Mouse (Mus musculus) neural tube, embryonic 11.5 days (tissue): ENCODE results near the gene Tfe3. TPM values are rescaled to one million over a fixed set of nuclear protein-coding genes. Genes with fewer than 3 reads are reported as not detected.

Source experiments
- ATAC-seq: fragments of 200-750 bp; cut with Nextera tagmentation; 2 replicates; pipeline ENCODE4 v1.8.0; 2017; ENCODE audit warnings: moderate number of reproducible peaks, mild to moderate bottlenecking, moderate TSS enrichment, moderate library complexity; ENCODE audit not compliant: insufficient read depth, low FRiP score, low TSS enrichment
- DNase-seq: peaks from one replicate; pipeline ENCODE4 v3.0.0-alpha.2; 2015; ENCODE audit warnings: low spot score
- H3K27ac ChIP-seq: fragments of 300-500 bp; sonication (generic); 2 replicates; pipeline ENCODE4 v1.5.1; 2014; ENCODE audit warnings: low read depth, mild to moderate bottlenecking, low read length
- H3K27me3 ChIP-seq: fragments of 300-500 bp; sonication (generic); 2 replicates; pipeline ENCODE4 v1.6.1; 2014; ENCODE audit warnings: mild to moderate bottlenecking, low read length, mixed read lengths; ENCODE audit not compliant: control insufficient read depth, insufficient read depth
- H3K36me3 ChIP-seq: fragments of 300-500 bp; sonication (generic); 2 replicates; pipeline ENCODE4 v1.6.1; 2014; ENCODE audit warnings: mild to moderate bottlenecking, low read length, moderate library complexity, mixed read lengths; ENCODE audit not compliant: control insufficient read depth, insufficient read depth
- H3K4me1 ChIP-seq: fragments of 300-500 bp; sonication (generic); 2 replicates; pipeline ENCODE4 v1.6.1; 2014; ENCODE audit warnings: low read length, mixed read lengths; ENCODE audit not compliant: control insufficient read depth, insufficient read depth
- H3K4me2 ChIP-seq: fragments of 300-500 bp; sonication (generic); 2 replicates; pipeline ENCODE4 v1.6.1; 2014; ENCODE audit warnings: low read depth, mild to moderate bottlenecking, moderate library complexity
- H3K4me3 ChIP-seq: fragments of 300-500 bp; sonication (generic); 2 replicates; pipeline ENCODE4 v1.5.1; 2014; ENCODE audit warnings: low read depth, low read length
- H3K9ac ChIP-seq: fragments of 300-500 bp; sonication (generic); 2 replicates; pipeline ENCODE4 v1.6.1; 2014; ENCODE audit warnings: mild to moderate bottlenecking, low read length
- H3K9me3 ChIP-seq: fragments of 300-500 bp; sonication (generic); 2 replicates; pipeline ENCODE4 v1.6.1; 2016; ENCODE audit warnings: low read length; ENCODE audit not compliant: control insufficient read depth
- WGBS: fragments of 180-500 bp; shearing (Covaris S2); extraction: QIAGEN DNeasy Blood & Tissue Kit; methylation state at CpG from one replicate; pipeline ENCODE4 v1.1.7; 2014; 5-methylcytosine and 5-hydroxymethylcytosine counted together
- polyA plus RNA-seq: library from polyadenylated mRNA; unstranded; fragments of >200 nt; fragmentation: Nextera tagmentation; extraction: Ambion mirVana; gene quantifications from 2 replicates; pipeline ENCODE4 v1.2.1, GENCODE M21; 2014

Tfe3 gene
- polyA plus RNA-seq, 1 experiment from 2014 or later = 25.9 TPM

DNA sequence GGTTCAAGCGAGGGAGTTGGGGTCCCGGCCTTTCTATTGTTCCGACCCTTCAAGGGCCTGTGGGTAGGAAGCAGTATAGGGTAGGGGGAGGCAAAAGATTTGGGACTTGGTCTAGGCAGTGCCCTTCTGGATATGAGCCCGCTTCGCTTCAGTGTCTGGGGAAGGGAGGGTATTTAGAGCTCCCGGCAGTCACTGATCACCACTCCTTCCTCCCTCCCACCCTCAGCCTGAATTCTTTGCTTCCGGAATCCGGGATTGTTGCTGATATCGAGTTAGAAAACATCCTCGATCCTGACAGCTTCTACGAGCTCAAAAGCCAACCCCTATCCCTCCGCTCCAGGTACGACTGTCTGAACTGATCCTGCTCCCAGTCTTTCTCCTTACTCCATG is 2.9 kb downstream of the Tfe3 start:
- Histone ChIP-seq H3K27me3 (no peaks in the 10 kb centered on the region), H3K4me2 (peak overlapping the region; percentile 65), H3K9me3 (no peaks in the 10 kb centered on the region), H3K4me3 (peak overlapping the region; percentile 63; the same call in 1 of the 2 replicates), H3K4me1 (no peaks in the 10 kb centered on the region; the same call in 1 of the 2 replicates), H3K9ac (no peak overlapping the region), H3K27ac (no peak overlapping the region), H3K36me3 (0 out of 2 replicates have a peak, but pooled peaks cover 3% of the 10 kb centered on the region)
- no peak for ATAC-seq
- DNase-seq = no peak
- 24% methylated on average over 11 of the region's 13 CpGs for WGBS

DNA sequence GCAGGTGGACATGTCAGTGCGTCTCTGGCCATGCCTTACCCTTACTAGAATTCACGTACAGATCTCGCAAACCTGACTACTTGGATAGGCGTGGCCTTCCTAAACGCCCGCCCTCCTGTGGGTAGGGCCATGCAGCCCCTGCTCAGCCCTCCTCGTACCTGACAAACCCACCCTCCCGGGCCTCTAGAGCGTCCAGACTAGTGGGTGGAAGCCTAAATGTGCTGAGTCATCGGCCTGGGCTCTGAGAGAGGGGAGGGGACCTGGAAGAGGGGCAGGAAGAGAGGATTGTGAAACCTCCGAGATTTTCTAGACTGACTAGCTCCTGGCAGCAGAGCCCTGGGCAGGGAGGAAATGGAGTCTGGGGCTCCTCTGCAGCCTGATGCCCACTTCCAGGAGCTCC is 3.4 kb downstream of the Tfe3 start:
- DNase-seq = peak; percentile 23
- H3K4me1 ChIP-seq = no peaks in the 10 kb centered on the region; the same call in 1 of the 2 replicates
- H3K36me3 ChIP-seq = 0 out of 2 replicates have a peak, but pooled peaks cover 3% of the 10 kb centered on the region
- no peak overlapping the region for H3K9ac ChIP-seq
- 0 out of 2 replicates have a peak overlapping the region, but pooled peaks have one; percentile 63 for H3K4me3 ChIP-seq
- H3K9me3 ChIP-seq = no peaks in the 10 kb centered on the region
- H3K4me2 ChIP-seq = peak overlapping the region; percentile 65
- H3K27ac ChIP-seq = no peak overlapping the region
- 20% methylated on average over 11 of the region's 11 CpGs for WGBS
- ATAC-seq = no peak
- H3K27me3 ChIP-seq = no peaks in the 10 kb centered on the region

DNA sequence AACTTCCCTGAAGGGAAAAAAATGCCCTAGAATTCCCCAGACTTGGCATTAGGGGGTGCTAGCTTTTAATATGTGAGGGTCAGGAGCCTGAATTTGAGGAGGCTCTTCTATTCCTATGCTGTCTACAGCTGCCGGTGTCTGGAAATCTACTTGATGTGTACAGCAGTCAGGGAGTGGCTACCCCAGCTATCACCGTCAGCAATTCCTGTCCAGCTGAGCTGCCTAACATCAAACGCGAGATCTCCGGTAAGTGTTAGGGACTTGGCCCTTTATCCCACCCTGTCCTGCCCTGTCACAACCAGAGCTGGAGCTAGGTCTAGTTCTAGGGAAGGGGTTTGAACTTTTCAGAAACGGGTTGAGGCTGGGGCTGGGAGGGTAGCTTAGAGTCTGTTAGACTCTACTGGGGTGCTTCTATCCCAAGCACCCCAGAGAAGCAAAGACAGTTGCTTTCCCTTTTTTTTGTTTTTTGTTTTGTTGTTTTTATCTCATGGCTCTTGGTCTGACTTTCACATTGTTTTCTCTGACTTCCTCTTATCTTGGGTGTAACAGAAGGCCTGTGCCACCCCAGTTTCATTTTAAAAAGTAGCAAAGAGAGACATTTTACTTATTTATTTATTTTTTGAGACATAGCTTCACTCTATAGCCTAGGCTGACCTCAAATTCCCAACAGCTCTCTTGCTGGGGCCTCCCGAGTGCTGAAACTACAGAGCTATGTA is 7.1 kb downstream of the Tfe3 start:
- H3K27me3 ChIP-seq = no peaks in the 10 kb centered on the region
- H3K4me1 ChIP-seq = no peaks in the 10 kb centered on the region
- H3K9me3 ChIP-seq = no peaks in the 10 kb centered on the region
- WGBS = 89% methylated on average over 7 of the region's 7 CpGs
- no peak overlapping the region for H3K4me3 ChIP-seq
- no peak overlapping the region for H3K4me2 ChIP-seq
- no peak overlapping the region for H3K27ac ChIP-seq
- H3K9ac ChIP-seq = no peak overlapping the region
- 0 out of 2 replicates have a peak, but pooled peaks cover 3% of the 10 kb centered on the region for H3K36me3 ChIP-seq
- DNase-seq (no peak), ATAC-seq (no peak)

DNA sequence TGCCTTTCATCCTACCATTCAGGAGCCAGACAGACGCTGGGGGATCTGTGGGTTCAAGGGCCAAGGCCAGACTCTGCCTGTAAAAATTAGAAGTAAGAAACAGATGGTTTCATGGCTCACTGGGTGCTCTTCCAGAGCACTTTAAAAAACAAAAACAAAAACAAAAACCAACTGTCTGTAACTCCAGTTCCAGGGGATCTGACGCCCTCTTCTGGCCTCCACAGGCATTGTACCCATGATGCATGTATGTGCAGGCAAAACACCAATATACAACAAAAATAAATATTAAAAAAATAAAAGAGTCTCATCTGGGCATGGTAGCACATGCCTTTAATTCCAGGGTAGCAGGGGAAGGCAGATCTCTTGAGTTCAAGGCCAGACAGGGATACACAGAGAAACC is 10.4 kb downstream of the Tfe3 start:
- no peaks in the 10 kb centered on the region for H3K4me1 ChIP-seq
- H3K9ac ChIP-seq = no peak overlapping the region
- 0 out of 2 replicates have a peak, but pooled peaks cover 3% of the 10 kb centered on the region for H3K36me3 ChIP-seq
- WGBS = 58% methylated on average over 2 of the region's 2 CpGs
- no peaks in the 10 kb centered on the region for H3K9me3 ChIP-seq
- no peak for DNase-seq
- no peak overlapping the region for H3K4me2 ChIP-seq
- no peak overlapping the region for H3K27ac ChIP-seq
- H3K4me3 ChIP-seq = no peak overlapping the region
- no peaks in the 10 kb centered on the region for H3K27me3 ChIP-seq
- no peak for ATAC-seq

DNA sequence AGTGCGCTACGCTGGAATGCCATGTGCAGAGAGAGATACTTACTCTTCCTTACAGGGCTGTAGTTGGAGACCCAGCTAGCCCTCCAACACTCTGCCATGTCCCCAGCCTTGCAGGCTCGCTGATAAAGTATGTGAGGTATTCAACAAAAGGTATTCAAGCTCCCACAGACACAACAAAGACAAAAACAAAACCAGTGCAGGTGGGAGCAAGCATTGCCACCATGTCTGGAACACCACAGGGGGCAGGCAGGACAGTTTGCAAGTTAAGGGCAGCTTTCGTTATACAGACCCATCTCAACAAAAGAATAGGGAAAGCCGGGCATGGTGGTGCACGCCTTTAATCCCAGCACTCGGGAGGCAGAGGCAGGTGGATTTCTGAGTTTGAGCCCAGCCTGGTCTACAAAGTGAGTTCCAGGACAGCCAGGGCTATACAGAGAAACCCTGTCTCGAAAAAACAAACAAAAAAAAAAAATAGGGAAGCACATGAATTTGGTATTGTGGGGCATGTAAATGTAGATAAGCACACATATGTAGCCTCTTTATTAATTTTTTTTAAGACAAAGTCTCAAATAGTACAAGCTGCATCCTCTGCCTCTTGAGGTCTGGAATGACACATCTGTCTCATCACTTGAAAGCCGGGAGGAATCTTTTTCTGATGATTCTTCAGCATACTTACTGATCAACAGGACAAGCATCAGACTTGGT is 13.3 kb downstream of the Tfe3 start:
- Histone ChIP-seq H3K9me3 (no peaks in the 10 kb centered on the region), H3K27ac (no peak overlapping the region), H3K27me3 (no peaks in the 10 kb centered on the region), H3K4me2 (no peak overlapping the region), H3K9ac (no peak overlapping the region), H3K4me3 (no peak overlapping the region), H3K4me1 (no peaks in the 10 kb centered on the region), H3K36me3 (no peaks in the 10 kb centered on the region)
- WGBS = 80% methylated on average over 9 of the region's 9 CpGs
- ATAC-seq (no peak), DNase-seq (no peak)

DNA sequence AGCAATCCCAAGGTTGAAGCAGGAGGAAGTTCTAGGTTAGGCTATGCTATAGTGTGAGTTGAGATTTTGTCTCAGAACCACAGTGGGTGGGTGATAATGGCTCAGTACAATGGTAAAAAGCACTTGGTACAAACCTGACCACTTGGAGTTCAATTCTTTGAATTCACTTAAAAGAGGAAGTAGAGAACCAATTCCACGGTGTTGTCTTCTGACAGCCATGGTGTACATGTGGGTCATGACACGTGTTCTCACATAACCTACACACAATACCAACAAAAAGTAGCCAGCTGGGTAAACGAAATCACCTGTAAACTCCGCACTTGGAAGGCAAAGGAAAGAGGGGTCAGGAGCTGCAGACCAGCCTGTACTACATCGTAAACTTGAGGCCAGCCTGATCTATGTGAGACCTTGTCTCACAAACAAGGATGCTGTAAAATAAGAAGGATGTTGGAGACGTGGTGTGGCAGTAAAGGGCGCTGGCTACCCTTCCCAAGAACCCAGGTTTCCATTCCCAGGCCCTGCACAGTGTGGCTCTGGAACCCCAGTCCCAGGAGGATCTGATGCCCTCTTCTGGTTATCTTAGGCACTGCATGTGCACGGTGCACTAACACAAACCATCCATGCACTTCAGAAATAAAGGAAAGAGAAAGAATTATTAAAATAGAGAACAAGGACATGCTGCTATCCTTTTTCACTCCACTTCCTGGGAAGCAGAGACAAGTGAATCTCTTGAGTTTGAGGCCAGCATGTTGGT is 14.1 kb downstream of the Tfe3 start:
- H3K36me3 ChIP-seq = no peaks in the 10 kb centered on the region
- H3K27ac ChIP-seq = no peak overlapping the region
- H3K9ac ChIP-seq = no peak overlapping the region
- no peak overlapping the region for H3K4me2 ChIP-seq
- DNase-seq (peak; percentile 47), ATAC-seq (0 out of 2 replicates have a peak, but pooled peaks have one; percentile 58)
- H3K27me3 ChIP-seq = no peaks in the 10 kb centered on the region
- H3K4me3 ChIP-seq = no peak overlapping the region
- no peaks in the 10 kb centered on the region for H3K9me3 ChIP-seq
- WGBS = 49% methylated on average over 8 of the region's 8 CpGs
- no peaks in the 10 kb centered on the region for H3K4me1 ChIP-seq

DNA sequence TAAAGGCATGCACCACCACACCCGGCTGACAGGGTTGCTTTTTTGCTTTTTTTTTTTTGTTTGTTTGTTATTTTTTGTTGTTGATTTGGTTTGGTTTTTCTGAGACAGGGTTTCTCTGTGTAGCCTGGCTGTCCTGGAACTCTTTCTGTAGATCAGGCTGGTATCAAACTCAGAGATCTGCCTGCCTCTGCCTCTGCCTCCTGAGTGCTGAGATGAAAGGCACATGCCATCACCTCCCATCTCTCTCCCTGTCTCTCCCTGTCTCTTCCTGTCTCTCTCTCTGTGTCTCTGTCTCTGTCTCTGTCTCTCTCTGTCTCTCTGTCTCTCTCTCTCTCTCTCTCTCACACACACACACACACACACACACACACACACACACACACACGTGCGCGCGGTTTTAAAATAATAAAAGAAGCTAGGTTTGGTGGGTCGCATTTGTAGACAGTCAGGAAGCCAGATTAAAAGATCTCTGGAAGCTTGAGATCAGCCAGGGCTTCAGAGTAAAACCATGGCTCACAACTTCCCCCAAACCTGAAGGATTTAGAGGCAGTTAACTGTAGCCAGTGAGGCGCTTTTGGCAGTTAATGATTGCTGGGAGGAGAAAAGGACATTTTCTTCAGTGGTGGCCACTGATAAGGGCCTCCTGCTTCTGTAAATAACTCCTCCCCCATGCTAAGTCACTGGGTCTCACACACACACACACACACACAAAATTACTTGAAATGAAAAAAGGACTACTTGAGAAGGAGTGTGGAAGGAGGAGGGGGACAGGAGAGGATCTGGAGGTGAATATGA is 16.3 kb downstream of the Tfe3 start:
- Histone ChIP-seq H3K4me2 (no peak overlapping the region), H3K4me1 (no peaks in the 10 kb centered on the region), H3K36me3 (no peaks in the 10 kb centered on the region), H3K27ac (no peak overlapping the region), H3K27me3 (no peaks in the 10 kb centered on the region), H3K9ac (no peak overlapping the region), H3K9me3 (no peaks in the 10 kb centered on the region), H3K4me3 (no peak overlapping the region)
- 71% methylated on average over 7 of the region's 7 CpGs for WGBS
- no peak for ATAC-seq
- DNase-seq = no peak

DNA sequence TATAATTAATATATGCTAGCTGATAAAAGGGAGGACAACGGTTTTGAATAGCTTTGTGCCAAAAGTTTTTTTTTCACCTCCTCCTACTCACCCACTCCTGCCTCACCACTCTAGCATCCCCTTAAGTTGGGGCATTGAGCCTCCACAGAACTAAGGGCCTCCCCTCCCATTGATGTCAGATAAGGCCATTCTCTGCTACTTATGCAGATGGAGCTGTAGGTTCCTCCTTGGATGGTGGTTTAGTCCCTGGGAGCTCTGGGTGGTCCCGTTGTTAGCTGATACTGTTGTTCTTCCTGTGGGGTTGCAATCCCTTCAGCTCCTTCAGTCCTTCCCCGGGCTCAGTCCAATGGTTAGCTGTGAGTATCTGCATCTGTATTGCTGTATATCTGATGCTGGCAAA is 16.9 kb downstream of the Tfe3 start:
- Histone ChIP-seq H3K9ac (no peak overlapping the region), H3K4me2 (no peak overlapping the region), H3K9me3 (no peaks in the 10 kb centered on the region), H3K36me3 (no peaks in the 10 kb centered on the region), H3K27ac (no peak overlapping the region), H3K27me3 (no peaks in the 10 kb centered on the region), H3K4me3 (no peak overlapping the region), H3K4me1 (no peaks in the 10 kb centered on the region)
- ATAC-seq (no peak), DNase-seq (no peak)
- 18% methylated on average over 3 of the region's 3 CpGs for WGBS
